Mouse (Mus musculus): ENCODE data around the gene P2ry12. TPM values are rescaled to one million over a fixed set of nuclear protein-coding genes. Genes with fewer than 3 reads are reported as not detected.
A peak's percentile ranks its signal among the peaks of the same experiment; 100 is the strongest.

Gene P2ry12
- polyA plus RNA-seq, 1 experiment, result 91.1 TPM

- no peak for DNase-seq (ENCODE audit: extremely low spot score in 1 of 2, low spot score in 1 of 2)
These were observed 71.0 kb downstream of the P2ry12 start for GRCm38 (mm10) chr3:59191674-59192073.

GRCm38 (mm10) chr3:59187336-59187735, 75.3 kb downstream of the P2ry12 start:
- no peak for DNase-seq (ENCODE audit: extremely low spot score in 1 of 2, low spot score in 1 of 2)

GRCm38 (mm10) chr3:59185662-59186061, 77.0 kb downstream of the P2ry12 start:
- DNase-seq (ENCODE audit: extremely low spot score in 1 of 2, low spot score in 1 of 2), result no peak

- no peak for DNase-seq (ENCODE audit: extremely low spot score in 1 of 2, low spot score in 1 of 2)
These were observed 80.5 kb downstream of the P2ry12 start for GRCm38 (mm10) chr3:59182129-59182528.

- DNase-seq (ENCODE audit: extremely low spot score in 1 of 2, low spot score in 1 of 2), result no peak
These were observed 81.5 kb downstream of the P2ry12 start for GRCm38 (mm10) chr3:59181134-59181533.

GRCm38 (mm10) chr3:59176871-59177270, 85.8 kb downstream of the P2ry12 start:
- no peak for DNase-seq (ENCODE audit: extremely low spot score in 1 of 2, low spot score in 1 of 2)

DNA sequence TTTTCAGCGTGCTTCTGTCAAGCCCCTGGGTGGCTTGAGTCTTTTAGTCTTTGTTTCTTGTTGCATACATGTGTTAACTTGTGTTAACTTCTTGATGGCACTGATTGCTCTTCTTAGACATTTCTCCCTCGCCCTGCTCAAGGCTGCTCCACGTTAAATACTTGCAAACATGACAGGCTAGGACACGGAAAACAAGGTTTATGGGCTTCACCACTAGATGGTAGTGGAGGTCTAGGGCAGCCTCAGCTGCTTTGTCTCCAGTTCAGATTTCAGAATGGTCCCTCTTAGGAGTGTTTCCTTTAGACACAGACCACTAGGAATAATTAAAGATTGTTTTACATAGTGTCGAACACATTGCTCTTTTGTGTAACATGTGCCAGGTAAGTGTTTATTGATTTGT, 87.4 kb downstream of the P2ry12 start:
- peak in 1 of 2 experiments; percentile 71 for DNase-seq (ENCODE audit: extremely low spot score in 1 of 2, low spot score in 1 of 2)

- DNase-seq (ENCODE audit: extremely low spot score in 1 of 2, low spot score in 1 of 2), result no peak
These were observed 88.1 kb downstream of the P2ry12 start for GRCm38 (mm10) chr3:59174426-59175154.

GRCm38 (mm10) chr3:59169921-59170627, 92.6 kb downstream of the P2ry12 start:
- DNase-seq (ENCODE audit: extremely low spot score in 1 of 2, low spot score in 1 of 2), result no peak

DNA sequence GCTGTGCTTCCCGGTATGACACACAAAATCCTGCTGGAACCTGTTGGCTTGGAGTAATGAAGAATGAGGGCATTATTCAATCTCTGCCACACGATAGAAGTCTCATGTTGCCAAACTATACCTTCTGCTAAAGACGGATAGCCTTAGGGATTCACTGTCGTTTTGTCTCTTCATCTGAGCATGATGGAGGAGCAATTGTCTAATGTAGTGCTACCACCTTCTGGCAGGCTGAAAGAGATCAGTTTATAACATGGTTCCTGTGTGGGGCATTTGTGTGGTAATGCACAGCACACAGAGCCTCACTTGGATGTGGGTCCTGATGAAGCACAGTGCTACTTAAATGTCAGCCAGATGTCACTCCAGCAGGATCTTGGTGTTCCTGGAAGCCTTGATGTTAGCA, 93.5 kb downstream of the P2ry12 start:
- DNase-seq (ENCODE audit: extremely low spot score in 1 of 2, low spot score in 1 of 2), result no peak

DNA sequence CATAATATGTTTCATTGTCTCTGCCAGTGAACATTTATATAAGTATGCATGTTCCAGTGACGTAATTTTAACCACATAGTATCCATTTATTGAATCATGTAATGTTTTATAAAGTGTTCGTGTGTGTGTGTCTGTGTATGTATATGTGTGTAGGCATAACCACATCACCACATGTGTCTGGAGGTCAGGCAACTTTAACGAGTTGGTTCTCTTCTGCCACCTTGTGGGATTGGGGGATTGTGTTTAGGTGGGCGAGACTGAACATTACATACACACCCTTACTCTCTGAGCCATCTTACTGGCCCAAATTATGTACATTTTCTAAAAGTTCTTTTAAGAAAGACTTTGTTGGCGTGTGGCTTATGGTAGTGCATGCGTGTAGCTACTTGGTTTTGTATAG, 94.2 kb downstream of the P2ry12 start:
- DNase-seq (ENCODE audit: extremely low spot score in 1 of 2, low spot score in 1 of 2), result no peak

DNA sequence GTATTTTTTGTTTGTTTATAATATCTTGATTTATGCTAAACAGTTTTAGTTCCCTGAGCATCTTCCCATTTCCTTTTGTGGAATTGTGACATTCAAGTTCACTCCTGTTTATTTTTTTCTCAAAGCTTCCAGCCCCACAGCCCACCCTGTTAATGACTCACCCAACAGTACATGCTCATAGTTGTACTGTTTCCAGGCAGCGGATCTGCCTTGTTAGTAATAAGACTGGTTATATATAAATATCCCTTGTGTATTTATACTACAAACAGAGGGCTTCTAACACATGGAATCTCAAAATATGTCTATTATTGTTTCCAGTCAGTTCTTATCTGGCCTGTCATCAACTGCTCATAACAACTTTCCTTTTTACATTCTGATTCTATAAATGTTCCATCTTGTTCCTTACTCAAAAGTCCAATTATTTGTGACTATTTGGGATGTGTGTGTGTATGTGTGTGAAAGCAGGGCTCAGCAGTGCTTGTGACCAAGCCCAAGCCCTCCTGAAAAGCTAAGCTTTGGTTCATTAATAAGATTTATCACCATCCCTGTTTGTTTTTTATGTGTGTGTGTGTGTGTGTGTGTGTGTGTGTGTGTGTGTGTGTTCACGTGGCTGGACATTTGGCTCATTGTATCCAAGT, 95.1 kb downstream of the P2ry12 start:
- DNase-seq (ENCODE audit: extremely low spot score in 1 of 2, low spot score in 1 of 2), result peak in 1 of 2 experiments; percentile 45

Other genes with a start within 250 kb of the P2ry12 start
- not detected in 2 replicates for gene Gpr171, start 161.1 kb downstream of the P2ry12 start, polyA plus RNA-seq (2012; rRNA removed)
- 3.7 TPM in 2 replicates for gene P2ry14, start 109.3 kb downstream of the P2ry12 start, polyA plus RNA-seq (2012; rRNA removed)
- not detected in 2 replicates for gene Gpr87, start 67.8 kb downstream of the P2ry12 start, polyA plus RNA-seq (2012; rRNA removed)
- gene P2ry13, start 52.0 kb downstream of the P2ry12 start, polyA plus RNA-seq (2012; rRNA removed), result 10.6 and 18.0 TPM in 2 replicates
- gene Igsf10, start 81.5 kb upstream of the P2ry12 start, polyA plus RNA-seq (2012; rRNA removed), result 0.92 and 1.0 TPM in 2 replicates

Measured in frontal cortex, adult 2 months (tissue).